Mouse (Mus musculus) MEL (cell line): Measurements from ENCODE around the gene Ctrc. TPM values are rescaled to one million over a fixed set of nuclear protein-coding genes. Genes with fewer than 3 reads are reported as not detected.

Source experiments
- DNase-seq: peaks from one replicate; pipeline ENCODE4 v3.0.0; 2011; ENCODE audit warnings: low read depth, low spot score
- H3K27ac ChIP-seq: 2 replicates; pipeline ENCODE4 v1.5.1; 2012; ENCODE audit warnings: low read depth, mild to moderate bottlenecking, control low read depth, low read length, moderate library complexity; ENCODE audit not compliant: control insufficient read depth
- H3K27me3 ChIP-seq, 2 experiments: fragments of 150-350 bp in 1 of 2; sonication (generic) in 1 of 2; 2 replicates each; pipeline ENCODE4 v1.6.1; 2012; ENCODE audit warnings: low read length in 2 of 2, mild to moderate bottlenecking in 2 of 2, improper control_type of control experiment in 1 of 2, moderate library complexity in 1 of 2; ENCODE audit not compliant: insufficient read depth in 2 of 2, control insufficient read depth in 1 of 2
- H3K36me3 ChIP-seq, 2 experiments: 2 replicates each; pipeline ENCODE4 v1.6.1; 2012 to 2014; ENCODE audit warnings: low read length in 2 of 2, improper control_type of control experiment in 1 of 2, inconsistent platforms in 1 of 2, mild to moderate bottlenecking in 1 of 2; ENCODE audit not compliant: insufficient read depth in 2 of 2, control insufficient read depth in 1 of 2
- H3K4me1 ChIP-seq, 2 experiments: fragments of 150-350 bp in 1 of 2; sonication (generic) in 1 of 2; 2 replicates each; pipeline ENCODE4 v1.6.1; 2012; ENCODE audit warnings: low read length in 2 of 2, improper control_type of control experiment in 1 of 2, mild to moderate bottlenecking in 1 of 2; ENCODE audit not compliant: insufficient read depth in 2 of 2, control insufficient read depth in 1 of 2
- H3K4me3 ChIP-seq, 2 experiments: fragments of 150-350 bp in 1 of 2; sonication (generic) in 1 of 2; 2 replicates each; pipeline ENCODE4 v1.5.1; 2012; ENCODE audit warnings: low read depth in 2 of 2, low read length in 2 of 2, mild to moderate bottlenecking in 2 of 2, moderate library complexity in 2 of 2, control low read depth in 1 of 2, improper control_type of control experiment in 1 of 2; ENCODE audit not compliant: control insufficient read depth in 1 of 2, insufficient read depth in 1 of 2
- H3K79me2 ChIP-seq: 2 replicates; pipeline ENCODE4 v1.6.1; 2012; ENCODE audit warnings: mild to moderate bottlenecking, low read length, moderate library complexity; ENCODE audit not compliant: control insufficient read depth, poor library complexity, insufficient read depth
- H3K9ac ChIP-seq: 2 replicates; pipeline ENCODE4 v1.6.1; 2012; ENCODE audit warnings: low read depth, mild to moderate bottlenecking, control low read depth, low read length, moderate library complexity; ENCODE audit not compliant: control insufficient read depth, poor library complexity, severe bottlenecking
- H3K9me3 ChIP-seq: fragments of 150-350 bp; sonication (generic); replicated peaks from 2 replicates; pipeline ENCODE4 v1.6.1; 2012; ENCODE audit warnings: mild to moderate bottlenecking, low read length, improper control_type of control experiment, moderate library complexity; ENCODE audit not compliant: insufficient read depth
- BHLHE40 ChIP-seq: IDR thresholded peaks from 2 replicates; pipeline ENCODE4 v1.6.1; 2012; ENCODE audit warnings: low read depth, mild to moderate bottlenecking, inconsistent platforms, low read length, improper control_type of control experiment, borderline replicate concordance
- CHD1 ChIP-seq: IDR thresholded peaks from 2 replicates; pipeline ENCODE4 v1.6.1; 2012; ENCODE audit warnings: low read depth, mild to moderate bottlenecking, inconsistent platforms, low read length, improper control_type of control experiment
- E2F4 ChIP-seq: IDR thresholded peaks from 2 replicates; pipeline ENCODE4 v1.6.1; 2011; ENCODE audit warnings: low read depth, low read length, improper control_type of control experiment, borderline replicate concordance
- EP300 ChIP-seq, 2 experiments: IDR thresholded peaks; 2 replicates each; pipeline ENCODE4 v1.6.1; 2011; ENCODE audit warnings: improper control_type of control experiment in 2 of 2, low read length in 2 of 2, low read depth in 1 of 2, mild to moderate bottlenecking in 1 of 2
- ETS1 ChIP-seq: IDR thresholded peaks from 2 replicates; pipeline ENCODE4 v1.6.1; 2012; ENCODE audit warnings: low read depth, mild to moderate bottlenecking, inconsistent platforms, low read length, improper control_type of control experiment, moderate library complexity
- GATA1 ChIP-seq: IDR thresholded peaks from 2 replicates; pipeline ENCODE4 v1.6.1; 2011; ENCODE audit warnings: low read depth, low read length, improper control_type of control experiment
- HCFC1 ChIP-seq: IDR thresholded peaks from 2 replicates; pipeline ENCODE4 v1.6.1; 2012; ENCODE audit warnings: low read depth, mild to moderate bottlenecking, inconsistent platforms, low read length, improper control_type of control experiment, moderate library complexity
- MAX ChIP-seq: IDR thresholded peaks from 2 replicates; pipeline ENCODE4 v1.6.1; 2011; ENCODE audit warnings: low read length, improper control_type of control experiment
- MXI1 ChIP-seq: IDR thresholded peaks from 2 replicates; pipeline ENCODE4 v1.6.1; 2011; ENCODE audit warnings: mild to moderate bottlenecking, low read depth, low read length, improper control_type of control experiment
- MYB ChIP-seq: IDR thresholded peaks from 2 replicates; pipeline ENCODE4 v1.6.1; 2011; ENCODE audit warnings: mild to moderate bottlenecking, low read depth, low read length, improper control_type of control experiment
- NELFE ChIP-seq: IDR thresholded peaks from 2 replicates; pipeline ENCODE4 v1.6.1; 2011; ENCODE audit warnings: low read depth, low read length, improper control_type of control experiment
- NRF1 ChIP-seq: IDR thresholded peaks from 2 replicates; pipeline ENCODE4 v1.6.1; 2014; ENCODE audit warnings: low read depth, mild to moderate bottlenecking, inconsistent platforms, low read length, improper control_type of control experiment, moderate library complexity; ENCODE audit not compliant: poor library complexity, insufficient read depth, severe bottlenecking
- POLR2A ChIP-seq, 2 experiments: IDR thresholded peaks; 2 replicates each; pipeline ENCODE4 v1.6.1; 2011 to 2012; ENCODE audit warnings: low read length in 2 of 2, mild to moderate bottlenecking in 2 of 2, control low read depth in 1 of 2, improper control_type of control experiment in 1 of 2, low read depth in 1 of 2, moderate library complexity in 1 of 2; ENCODE audit not compliant: control insufficient read depth in 1 of 2, insufficient read depth in 1 of 2, poor library complexity in 1 of 2
- POLR2AphosphoS2 ChIP-seq: IDR thresholded peaks from 2 replicates; pipeline ENCODE4 v1.6.1; 2011; ENCODE audit warnings: low read length, improper control_type of control experiment
- RAD21 ChIP-seq: IDR thresholded peaks from 2 replicates; pipeline ENCODE4 v1.6.1; 2011; ENCODE audit warnings: mild to moderate bottlenecking, low read depth, low read length, improper control_type of control experiment
- RCOR1 ChIP-seq: IDR thresholded peaks from 2 replicates; pipeline ENCODE4 v1.6.1; 2012; ENCODE audit warnings: low read depth, mild to moderate bottlenecking, inconsistent platforms, low read length, improper control_type of control experiment
- SIN3A ChIP-seq: IDR thresholded peaks from 2 replicates; pipeline ENCODE4 v1.6.1; 2012; ENCODE audit warnings: low read length, improper control_type of control experiment, inconsistent platforms
- TBP ChIP-seq: IDR thresholded peaks from 2 replicates; pipeline ENCODE4 v1.8.0; 2011; ENCODE audit warnings: low read depth, low read length, improper control_type of control experiment
- USF1 ChIP-seq: IDR thresholded peaks from 2 replicates; pipeline ENCODE4 v1.6.1; 2014; ENCODE audit warnings: low read depth, mild to moderate bottlenecking, inconsistent platforms, low read length, improper control_type of control experiment, moderate library complexity
- USF2 ChIP-seq, 2 experiments: IDR thresholded peaks; 2 replicates each; pipeline ENCODE4 v1.6.1; 2011 to 2012; ENCODE audit warnings: improper control_type of control experiment in 2 of 2, low read length in 2 of 2, borderline replicate concordance in 1 of 2, inconsistent platforms in 1 of 2, low read depth in 1 of 2, mild to moderate bottlenecking in 1 of 2; ENCODE audit not compliant: insufficient read depth in 1 of 2
- ZC3H11A ChIP-seq: IDR thresholded peaks from 2 replicates; pipeline ENCODE4 v1.6.1; 2012; ENCODE audit warnings: low read depth, mild to moderate bottlenecking, inconsistent platforms, low read length, improper control_type of control experiment
- ZKSCAN1 ChIP-seq: IDR thresholded peaks from 2 replicates; pipeline ENCODE4 v1.6.1; 2012; ENCODE audit warnings: low read depth, mild to moderate bottlenecking, inconsistent platforms, low read length, improper control_type of control experiment, moderate library complexity
- ZMIZ1 ChIP-seq: IDR thresholded peaks from 2 replicates; pipeline ENCODE4 v1.6.1; 2012; ENCODE audit warnings: low read depth, mild to moderate bottlenecking, inconsistent platforms, low read length, improper control_type of control experiment, moderate library complexity
- ZNF384 ChIP-seq: IDR thresholded peaks from 2 replicates; pipeline ENCODE4 v1.6.1; 2012; ENCODE audit warnings: low read depth, mild to moderate bottlenecking, inconsistent platforms, low read length, improper control_type of control experiment
- polyA plus RNA-seq, 2 experiments: library from polyadenylated mRNA; stranded (reverse) in 1 of 2; unstranded in 1 of 2; fragments of >175 nt in 1 of 2; fragments of >200 nt in 1 of 2; gene quantifications; 2 replicates each; pipeline versions ENCODE4 v1.2.1 to v1.2.4; 2012; ENCODE audit warnings: low replicate concordance in 2 of 2, low read depth in 1 of 2; ENCODE audit not compliant: insufficient read length in 2 of 2, insufficient read depth in 1 of 2, missing spikeins in 1 of 2
- total RNA-seq: library from RNA; depleted of rRNA; stranded (reverse); fragments of 300-350 nt; gene quantifications from 2 replicates; pipeline ENCODE4 v1.2.3, GENCODE M21; 2012

Gene Ctrc
- total and polyA plus RNA-seq, 3 experiments, result not detected

DNA sequence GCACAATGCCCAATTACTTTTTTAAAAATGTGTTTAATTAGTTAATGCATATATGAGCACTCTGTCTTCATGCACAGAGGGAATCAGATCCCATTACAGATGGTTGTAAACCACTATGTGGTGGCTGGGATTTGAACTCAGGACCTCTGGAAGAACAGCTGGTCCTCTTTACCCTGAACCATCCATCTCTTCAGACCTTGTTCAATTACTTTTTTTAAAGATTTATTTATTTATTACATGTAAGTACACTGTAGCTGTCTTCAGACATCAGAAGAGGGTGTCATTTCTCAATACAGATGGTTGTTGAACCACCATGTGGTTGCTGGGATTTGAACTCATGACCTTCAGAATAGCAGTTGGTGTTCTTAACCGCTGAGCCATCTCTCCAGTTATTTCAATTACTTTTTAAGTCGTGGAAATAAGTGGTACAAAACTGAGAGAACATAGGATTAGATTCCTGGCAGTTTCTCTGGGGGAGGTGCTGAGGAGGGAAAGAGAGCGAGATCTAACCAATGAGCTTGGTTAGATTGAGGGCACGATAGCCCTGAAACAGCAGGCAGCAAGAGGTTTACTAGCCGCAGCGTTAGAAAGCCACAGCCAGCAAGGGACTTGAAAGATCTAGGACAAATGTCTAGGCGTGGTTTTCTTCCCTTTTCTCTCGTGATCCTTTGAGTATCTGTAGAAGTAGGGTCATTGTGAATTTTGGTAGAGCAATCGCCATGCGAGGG, 53.4 kb downstream of the Ctrc start:
- Histone ChIP-seq H3K4me3 (peak overlapping the region; percentile 62 to 76), H3K36me3 (peaks cover 0 to 6% of the 10 kb centered on the region in 2 experiments; a peak in 2 of 4 replicates), H3K4me1 (peaks cover 6 to 8% of the 10 kb centered on the region in 2 experiments), H3K9ac (peak overlapping the region; percentile 63), H3K27ac (peak overlapping the region; percentile 88), H3K27me3 (no peaks in the 10 kb centered on the region), H3K79me2 (peaks cover 2% of the 10 kb centered on the region; the same call in 1 of the 2 replicates), H3K9me3 (no peaks in the 10 kb centered on the region)
- TF ChIP-seq POLR2A (IDR thresholded peaks at IDR 0.05; ENCODE audit: control insufficient read depth in 1 of 2, insufficient read depth in 1 of 2, low read depth in 1 of 2, low read length in 2 of 2, poor library complexity in 1 of 2), result peak in 1 of 2 experiments; percentile 79; a peak in 3 of 4 replicates
- TF ChIP-seq ZKSCAN1, result no peak
- no peak; the same call in 1 of the 2 replicates for TF ChIP-seq MYB
- no peak for TF ChIP-seq CHD1
- peak; percentile 92 for TF ChIP-seq TBP
- TF ChIP-seq NRF1, result no peak
- no peak for TF ChIP-seq USF2 (IDR thresholded peaks at IDR 0.05; ENCODE audit: borderline replicate concordance in 1 of 2, insufficient read depth in 1 of 2, low read depth in 1 of 2, low read length in 2 of 2)
- no peak for TF ChIP-seq E2F4
- peak; percentile 74 for TF ChIP-seq SIN3A
- TF ChIP-seq ZC3H11A, result no peak
- 0 out of 2 replicates have a peak, but pooled peaks have one; percentile 31 for TF ChIP-seq BHLHE40
- peak; percentile 59 for TF ChIP-seq HCFC1
- peak in 1 of 2 experiments; percentile 32; a peak in 3 of 4 replicates for TF ChIP-seq EP300 (IDR thresholded peaks at IDR 0.05; ENCODE audit: low read depth in 1 of 2, low read length in 2 of 2)
- peak; percentile 57 for TF ChIP-seq NELFE
- peak; percentile 54; the same call in 1 of the 2 replicates for TF ChIP-seq MXI1
- TF ChIP-seq USF1, result 0 out of 2 replicates have a peak, but pooled peaks have one; percentile 4
- no peak for TF ChIP-seq ZNF384
- no peak for TF ChIP-seq RCOR1
- peak; percentile 99 for TF ChIP-seq ZMIZ1
- peak; percentile 67; the same call in 1 of the 2 replicates for TF ChIP-seq POLR2AphosphoS2
- peak; percentile 79 for TF ChIP-seq GATA1
- TF ChIP-seq ETS1, result peak; percentile 65
- TF ChIP-seq MAX, result 0 out of 2 replicates have a peak, but pooled peaks have one; percentile 14
- TF ChIP-seq RAD21, result no peak
- peak; percentile 90 for DNase-seq
